Mouse (Mus musculus): ENCODE measurements around the gene Adad1. TPM values are rescaled to one million over a fixed set of nuclear protein-coding genes. Genes with fewer than 3 reads are reported as not detected.

Gene Adad1
- polyA plus RNA-seq, 1 experiment from 2014 or later = 0.11 TPM

DNA sequence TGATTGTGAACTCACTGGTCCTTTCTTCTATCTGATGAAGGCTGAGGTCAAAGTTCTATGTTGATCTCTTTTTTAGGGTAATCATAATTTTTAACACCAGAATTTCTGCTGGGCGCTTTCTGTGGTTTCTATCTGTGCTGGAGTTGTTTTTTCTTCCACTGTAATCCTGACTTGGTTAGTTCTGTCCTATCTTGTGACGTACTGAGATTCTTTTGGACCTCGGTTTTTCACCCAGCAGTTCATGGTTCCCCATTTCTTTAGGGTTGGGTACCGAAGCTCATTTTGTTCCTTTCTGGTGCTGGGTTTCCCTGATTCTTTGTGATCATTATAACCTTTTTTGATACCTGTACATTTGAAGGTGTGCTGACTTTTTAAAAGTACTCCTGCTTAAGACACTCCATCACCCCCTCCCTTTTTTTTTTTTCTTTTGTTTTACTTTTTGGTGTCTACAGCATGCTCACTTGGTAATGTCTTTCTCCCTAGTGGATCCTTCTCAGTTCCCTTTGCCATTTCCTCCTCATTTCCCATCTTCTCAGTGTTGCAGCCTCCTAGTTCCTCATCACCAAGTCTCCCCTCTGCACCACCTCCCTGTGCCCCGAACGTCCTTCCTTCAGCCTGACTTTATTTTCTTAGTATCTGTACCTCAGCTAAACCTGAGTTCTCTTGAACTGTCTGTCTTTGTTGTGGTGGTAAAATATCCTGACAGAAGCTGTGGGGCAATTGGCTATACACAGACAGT is 77.0 kb downstream of the Adad1 start:
- 85% methylated on average over 6 of the region's 6 CpGs for WGBS
- DNase-seq (ENCODE audit: low spot score) (no peak), ATAC-seq (replicated peaks; ENCODE audit: low FRiP score, low read depth) (no peak)
- no peak overlapping the region for H3K4me3 ChIP-seq (replicated peaks; ENCODE audit: low read depth, low read length)
- no peak overlapping the region for H3K27ac ChIP-seq
- no peak overlapping the region for H3K9ac ChIP-seq (ENCODE audit: low read depth, low read length)
- H3K4me2 ChIP-seq (ENCODE audit: low read length) = no peak overlapping the region
- TF ChIP-seq CTCF (IDR thresholded peaks at IDR 0.05; ENCODE audit: low read depth) = no peak
- H3K27me3 ChIP-seq (ENCODE audit: insufficient read depth, low read length) = no peaks in the 10 kb centered on the region
- H3K36me3 ChIP-seq (ENCODE audit: insufficient read depth, low read length) = no peaks in the 10 kb centered on the region
- H3K9me3 ChIP-seq (replicated peaks; ENCODE audit: low read length) = no peaks in the 10 kb centered on the region
- H3K4me1 ChIP-seq (replicated peaks; ENCODE audit: insufficient read depth, low read length) = no peaks in the 10 kb centered on the region

DNA sequence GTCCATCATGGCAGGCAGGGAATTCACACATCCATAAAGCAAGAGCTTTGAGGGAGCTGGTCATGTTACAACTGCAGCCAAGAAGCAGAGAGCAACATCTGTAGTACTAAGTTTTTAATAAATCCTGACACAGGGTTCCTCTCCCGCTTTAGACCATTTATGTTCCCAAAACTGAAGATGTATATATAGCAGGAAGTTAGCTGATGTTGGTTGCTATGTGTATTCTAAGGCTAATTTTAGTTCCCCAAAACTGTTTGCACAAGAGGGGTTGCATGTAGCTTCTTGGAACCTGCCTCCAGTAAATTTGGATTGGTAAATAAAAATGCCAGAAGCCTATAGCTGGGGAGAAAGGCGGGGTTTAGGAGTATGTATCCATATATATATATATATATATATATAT is 78.5 kb downstream of the Adad1 start:
- no peak for ATAC-seq (replicated peaks; ENCODE audit: low FRiP score, low read depth)
- H3K4me1 ChIP-seq (replicated peaks; ENCODE audit: insufficient read depth, low read length) = no peaks in the 10 kb centered on the region
- no peaks in the 10 kb centered on the region for H3K9me3 ChIP-seq (replicated peaks; ENCODE audit: low read length)
- DNase-seq (ENCODE audit: low spot score) = no peak
- H3K4me3 ChIP-seq (replicated peaks; ENCODE audit: low read depth, low read length) = no peak overlapping the region
- no peak overlapping the region for H3K27ac ChIP-seq
- WGBS = 84% methylated on average over 2 of the region's 2 CpGs
- no peak overlapping the region for H3K4me2 ChIP-seq (ENCODE audit: low read length)
- TF ChIP-seq CTCF (IDR thresholded peaks at IDR 0.05; ENCODE audit: low read depth) = no peak
- H3K27me3 ChIP-seq (ENCODE audit: insufficient read depth, low read length) = no peaks in the 10 kb centered on the region
- H3K36me3 ChIP-seq (ENCODE audit: insufficient read depth, low read length) = no peaks in the 10 kb centered on the region
- no peak overlapping the region for H3K9ac ChIP-seq (ENCODE audit: low read depth, low read length)

DNA sequence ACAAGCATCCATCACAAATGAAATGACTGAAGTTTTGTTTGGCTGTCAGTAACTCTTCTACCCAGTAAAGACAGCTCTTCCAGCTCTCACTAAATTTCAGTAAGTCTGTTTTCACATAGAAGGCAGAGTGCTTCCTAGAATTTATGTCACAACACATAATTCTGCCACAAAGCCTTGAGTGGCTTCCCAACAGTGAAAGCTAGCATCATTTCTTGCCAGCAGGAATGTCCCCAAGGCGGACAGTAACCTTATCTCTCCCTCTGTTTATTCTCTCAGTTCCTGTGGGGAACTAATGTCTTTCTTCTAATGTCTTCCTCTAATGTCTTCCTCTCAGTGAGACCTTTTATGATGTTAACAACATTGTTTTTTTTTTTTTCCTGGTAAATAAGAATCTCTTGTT is 81.7 kb downstream of the Adad1 start:
- Histone ChIP-seq H3K9ac (ENCODE audit: low read depth, low read length) (no peak overlapping the region), H3K9me3 (replicated peaks; ENCODE audit: low read length) (no peaks in the 10 kb centered on the region), H3K4me1 (replicated peaks; ENCODE audit: insufficient read depth, low read length) (no peaks in the 10 kb centered on the region), H3K27ac (no peak overlapping the region), H3K36me3 (ENCODE audit: insufficient read depth, low read length) (no peaks in the 10 kb centered on the region), H3K4me2 (ENCODE audit: low read length) (no peak overlapping the region), H3K27me3 (ENCODE audit: insufficient read depth, low read length) (no peaks in the 10 kb centered on the region), H3K4me3 (replicated peaks; ENCODE audit: low read depth, low read length) (no peak overlapping the region)
- WGBS = 22% methylated on average over 1 of the region's 1 CpGs
- DNase-seq (ENCODE audit: low spot score) (peak; percentile 56), ATAC-seq (replicated peaks; ENCODE audit: low FRiP score, low read depth) (no peak)
- TF ChIP-seq CTCF (IDR thresholded peaks at IDR 0.05; ENCODE audit: low read depth) = no peak

DNA sequence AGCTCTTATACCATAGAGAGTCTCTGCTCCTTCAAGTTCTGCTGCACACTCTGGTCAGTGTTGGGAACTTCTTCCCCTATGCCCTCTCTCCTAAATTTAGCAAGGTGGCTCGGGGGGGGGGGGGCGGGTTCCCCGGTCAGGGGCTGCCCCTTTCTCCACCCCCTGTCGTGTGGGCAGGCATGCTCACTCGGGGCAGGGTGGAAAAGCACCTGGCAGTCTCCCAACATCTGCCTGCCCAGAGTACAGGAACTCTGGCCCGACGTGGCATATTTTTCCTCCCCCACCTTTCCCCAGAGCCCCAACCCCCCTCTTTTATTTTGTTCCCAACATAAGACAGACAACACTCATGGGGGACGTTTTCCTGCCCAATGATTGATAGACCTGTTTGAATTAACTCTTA is 83.1 kb downstream of the Adad1 start:
- Histone ChIP-seq H3K27ac (no peak overlapping the region), H3K4me1 (replicated peaks; ENCODE audit: insufficient read depth, low read length) (no peaks in the 10 kb centered on the region), H3K4me2 (ENCODE audit: low read length) (peak overlapping the region; percentile 31), H3K36me3 (ENCODE audit: insufficient read depth, low read length) (no peaks in the 10 kb centered on the region), H3K9me3 (replicated peaks; ENCODE audit: low read length) (no peaks in the 10 kb centered on the region), H3K27me3 (ENCODE audit: insufficient read depth, low read length) (no peaks in the 10 kb centered on the region), H3K4me3 (replicated peaks; ENCODE audit: low read depth, low read length) (no peak overlapping the region), H3K9ac (ENCODE audit: low read depth, low read length) (no peak overlapping the region)
- 10% methylated on average over 7 of the region's 8 CpGs for WGBS
- ATAC-seq (replicated peaks; ENCODE audit: low FRiP score, low read depth) (no peak; the same call in 1 of the 2 replicates), DNase-seq (ENCODE audit: low spot score) (no peak)
- no peak for TF ChIP-seq CTCF (IDR thresholded peaks at IDR 0.05; ENCODE audit: low read depth)

DNA sequence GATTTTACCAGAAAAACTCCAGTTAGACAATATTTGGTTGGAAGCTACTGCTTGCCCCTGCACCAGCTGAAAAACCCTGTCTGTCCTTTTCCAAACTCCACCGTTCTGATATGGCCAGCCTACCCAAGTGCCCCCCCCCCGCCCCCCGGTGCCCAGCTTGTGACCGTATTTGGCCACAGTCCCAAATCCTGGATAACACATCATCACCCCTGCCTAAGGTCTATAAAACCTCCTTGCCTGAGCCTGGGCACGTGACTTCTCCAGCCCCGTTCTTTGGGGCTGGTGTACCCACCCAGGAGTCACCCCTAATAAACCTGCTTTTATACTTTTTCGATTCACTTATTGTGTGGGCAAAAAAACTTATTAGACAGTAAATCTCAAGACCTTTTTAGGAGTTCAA is 83.5 kb downstream of the Adad1 start:
- Histone ChIP-seq H3K9ac (ENCODE audit: low read depth, low read length) (no peak overlapping the region), H3K9me3 (replicated peaks; ENCODE audit: low read length) (no peaks in the 10 kb centered on the region), H3K4me1 (replicated peaks; ENCODE audit: insufficient read depth, low read length) (no peaks in the 10 kb centered on the region), H3K27me3 (ENCODE audit: insufficient read depth, low read length) (no peaks in the 10 kb centered on the region), H3K4me3 (replicated peaks; ENCODE audit: low read depth, low read length) (no peak overlapping the region), H3K4me2 (ENCODE audit: low read length) (peak overlapping the region; percentile 31; the same call in 1 of the 2 replicates), H3K36me3 (ENCODE audit: insufficient read depth, low read length) (no peaks in the 10 kb centered on the region), H3K27ac (no peak overlapping the region)
- DNase-seq (ENCODE audit: low spot score) (no peak), ATAC-seq (replicated peaks; ENCODE audit: low FRiP score, low read depth) (no peak)
- no peak for TF ChIP-seq CTCF (IDR thresholded peaks at IDR 0.05; ENCODE audit: low read depth)
- WGBS = 39% methylated on average over 7 of the region's 7 CpGs

DNA sequence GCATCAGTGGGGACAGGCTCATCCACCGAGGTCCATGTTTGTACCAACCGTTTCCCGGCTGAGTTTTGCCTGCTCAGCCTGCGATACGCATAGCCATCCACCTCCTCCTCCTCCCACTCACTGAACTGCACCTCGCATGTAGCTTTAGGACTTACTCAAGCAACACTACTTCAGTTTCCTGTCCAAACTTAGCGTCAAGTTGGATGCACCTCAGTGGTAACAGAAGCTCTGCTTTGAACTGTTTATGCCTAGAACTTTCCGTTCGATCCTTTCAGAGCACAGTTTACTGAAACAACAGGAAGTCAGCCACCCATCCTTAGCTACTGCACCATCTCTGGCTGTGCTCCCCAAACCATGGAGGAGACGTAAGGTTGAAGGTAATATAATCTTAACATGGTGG is 88.9 kb downstream of the Adad1 start:
- TF ChIP-seq CTCF (IDR thresholded peaks at IDR 0.05; ENCODE audit: low read depth) = no peak
- ATAC-seq (replicated peaks; ENCODE audit: low FRiP score, low read depth) = no peak
- Histone ChIP-seq H3K27me3 (ENCODE audit: insufficient read depth, low read length) (no peaks in the 10 kb centered on the region), H3K9me3 (replicated peaks; ENCODE audit: low read length) (no peaks in the 10 kb centered on the region), H3K4me3 (replicated peaks; ENCODE audit: low read depth, low read length) (no peak overlapping the region), H3K9ac (ENCODE audit: low read depth, low read length) (no peak overlapping the region), H3K4me1 (replicated peaks; ENCODE audit: insufficient read depth, low read length) (no peaks in the 10 kb centered on the region), H3K4me2 (ENCODE audit: low read length) (no peak overlapping the region), H3K36me3 (ENCODE audit: insufficient read depth, low read length) (no peaks in the 10 kb centered on the region), H3K27ac (no peak overlapping the region)
- peak; percentile 35 for DNase-seq (ENCODE audit: low spot score)
- 38% methylated on average over 10 of the region's 10 CpGs for WGBS

DNA sequence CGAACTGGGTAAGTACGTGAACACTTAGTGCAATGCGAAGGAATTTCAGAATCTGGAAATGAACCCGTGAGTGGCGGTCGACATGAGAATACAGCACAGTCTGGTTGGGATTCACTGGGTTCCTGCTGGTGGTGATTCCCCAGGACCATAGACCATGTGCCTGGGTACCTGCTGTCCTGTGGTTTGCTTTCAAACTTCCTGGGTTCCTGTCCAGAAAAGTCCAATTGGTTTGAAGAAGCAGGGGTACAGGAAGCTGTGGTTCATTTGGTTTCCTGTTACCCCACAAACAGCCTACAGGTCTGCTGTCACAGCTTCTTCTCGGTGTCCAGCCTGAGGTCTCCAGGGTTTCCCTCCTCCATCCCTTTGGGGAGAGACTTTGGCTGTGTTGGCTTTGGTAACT is 89.7 kb downstream of the Adad1 start:
- H3K27ac ChIP-seq = no peak overlapping the region
- WGBS = 90% methylated on average over 7 of the region's 7 CpGs
- H3K27me3 ChIP-seq (ENCODE audit: insufficient read depth, low read length) = no peaks in the 10 kb centered on the region
- DNase-seq (ENCODE audit: low spot score) = no peak
- no peak for TF ChIP-seq CTCF (IDR thresholded peaks at IDR 0.05; ENCODE audit: low read depth)
- no peaks in the 10 kb centered on the region for H3K36me3 ChIP-seq (ENCODE audit: insufficient read depth, low read length)
- no peak overlapping the region for H3K4me2 ChIP-seq (ENCODE audit: low read length)
- H3K4me3 ChIP-seq (replicated peaks; ENCODE audit: low read depth, low read length) = no peak overlapping the region
- no peaks in the 10 kb centered on the region for H3K4me1 ChIP-seq (replicated peaks; ENCODE audit: insufficient read depth, low read length)
- H3K9me3 ChIP-seq (replicated peaks; ENCODE audit: low read length) = no peaks in the 10 kb centered on the region
- no peak overlapping the region for H3K9ac ChIP-seq (ENCODE audit: low read depth, low read length)
- no peak for ATAC-seq (replicated peaks; ENCODE audit: low FRiP score, low read depth)
